Mouse (Mus musculus) liver, embryonic 13.5 days (tissue): Measurements from ENCODE around the gene Rasl12. TPM values are rescaled to one million over a fixed set of nuclear protein-coding genes. Genes with fewer than 3 reads are reported as not detected.

Source experiments
- ATAC-seq: fragments of 200-750 bp; cut with Nextera tagmentation; 2 replicates; pipeline ENCODE4 v1.8.0; 2017; ENCODE audit warnings: low read depth, mild to moderate bottlenecking, moderate number of reproducible peaks, moderate library complexity
- DNase-seq: peaks from one replicate; pipeline ENCODE4 v3.0.0; 2022
- H3K27ac ChIP-seq: fragments of 300-500 bp; sonication (generic); 2 replicates; pipeline ENCODE4 v1.5.1; 2015; ENCODE audit warnings: moderate library complexity, mild to moderate bottlenecking, inconsistent platforms
- H3K27me3 ChIP-seq: fragments of 300-500 bp; sonication (generic); 2 replicates; pipeline ENCODE4 v1.6.1; 2015; ENCODE audit warnings: mild to moderate bottlenecking, inconsistent platforms
- H3K36me3 ChIP-seq: fragments of 300-500 bp; sonication (generic); 2 replicates; pipeline ENCODE4 v1.6.1; 2015; ENCODE audit warnings: mild to moderate bottlenecking, inconsistent platforms
- H3K4me1 ChIP-seq: fragments of 300-500 bp; sonication (generic); replicated peaks from 2 replicates; pipeline ENCODE4 v1.6.1; 2015; ENCODE audit warnings: inconsistent platforms
- H3K4me2 ChIP-seq: fragments of 300-500 bp; sonication (generic); 2 replicates; pipeline ENCODE4 v1.6.1; 2015; ENCODE audit warnings: inconsistent platforms, mild to moderate bottlenecking, moderate library complexity
- H3K4me3 ChIP-seq: fragments of 300-500 bp; sonication (generic); replicated peaks from 2 replicates; pipeline ENCODE4 v1.5.1; 2015; ENCODE audit warnings: mild to moderate bottlenecking, inconsistent platforms
- H3K9ac ChIP-seq: fragments of 300-500 bp; sonication (generic); 2 replicates; pipeline ENCODE4 v1.6.1; 2015; ENCODE audit warnings: mild to moderate bottlenecking, inconsistent platforms
- H3K9me3 ChIP-seq: fragments of 300-500 bp; sonication (generic); replicated peaks from 2 replicates; pipeline ENCODE4 v1.6.1; 2016; ENCODE audit warnings: inconsistent platforms
- WGBS: fragments of 180-500 bp; shearing (Covaris S2); methylation state at CpG from one replicate; pipeline ENCODE4 v1.1.7; 2015; ENCODE audit not compliant: insufficient replicate concordance; 5-methylcytosine and 5-hydroxymethylcytosine counted together
- polyA plus RNA-seq: library from polyadenylated mRNA; unstranded; fragments of >200 nt; fragmentation: Nextera tagmentation; extraction: Ambion mirVana; gene quantifications from 2 replicates; pipeline ENCODE4 v1.2.1, GENCODE M21; 2015

Gene Rasl12
- polyA plus RNA-seq, 1 experiment from 2014 or later: 0.22 TPM

DNA sequence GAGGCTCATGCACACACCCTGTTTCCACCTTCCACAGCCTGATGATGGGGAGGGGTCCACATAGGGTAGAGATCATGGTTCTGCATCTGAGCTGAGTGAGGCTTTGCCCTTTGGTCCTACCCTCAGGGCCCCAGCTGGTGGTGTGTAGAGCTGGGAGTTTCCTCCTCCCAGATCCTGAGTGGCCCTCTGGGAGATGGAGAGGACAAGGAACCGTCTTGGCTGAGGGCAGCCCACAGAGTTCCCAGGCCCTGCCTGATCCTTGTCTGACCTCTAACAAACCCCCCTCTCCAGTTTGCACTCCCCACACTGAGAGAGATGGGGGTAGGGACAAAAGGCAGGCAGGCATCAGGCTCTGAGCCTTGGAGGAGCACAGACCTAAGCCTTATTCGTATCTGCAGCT is 3.9 kb upstream of the Rasl12 start:
- DNase-seq: no peak
- no peaks in the 10 kb centered on the region for H3K9me3 ChIP-seq
- peaks cover 36% of the 10 kb centered on the region for H3K27me3 ChIP-seq
- no peak overlapping the region for H3K9ac ChIP-seq
- H3K4me3 ChIP-seq: no peak overlapping the region
- no peak for ATAC-seq
- no peaks in the 10 kb centered on the region for H3K36me3 ChIP-seq
- no peak overlapping the region for H3K27ac ChIP-seq
- 71% methylated on average over 2 of the region's 2 CpGs for WGBS
- H3K4me2 ChIP-seq: no peak overlapping the region
- H3K4me1 ChIP-seq: peaks cover 18% of the 10 kb centered on the region

- Histone ChIP-seq H3K36me3 (no peaks in the 10 kb centered on the region), H3K27me3 (no peaks in the 10 kb centered on the region), H3K9ac (no peak overlapping the region), H3K4me3 (no peak overlapping the region), H3K27ac (no peak overlapping the region), H3K4me2 (no peak overlapping the region), H3K9me3 (no peaks in the 10 kb centered on the region), H3K4me1 (peaks cover 10% of the 10 kb centered on the region)
- DNase-seq: no peak
- WGBS: 79% methylated on average over 6 of the region's 6 CpGs
- ATAC-seq: no peak
Observed at GRCm38 (mm10) chr9:65399934-65400333, 1.6 kb downstream of the Rasl12 start.

DNA sequence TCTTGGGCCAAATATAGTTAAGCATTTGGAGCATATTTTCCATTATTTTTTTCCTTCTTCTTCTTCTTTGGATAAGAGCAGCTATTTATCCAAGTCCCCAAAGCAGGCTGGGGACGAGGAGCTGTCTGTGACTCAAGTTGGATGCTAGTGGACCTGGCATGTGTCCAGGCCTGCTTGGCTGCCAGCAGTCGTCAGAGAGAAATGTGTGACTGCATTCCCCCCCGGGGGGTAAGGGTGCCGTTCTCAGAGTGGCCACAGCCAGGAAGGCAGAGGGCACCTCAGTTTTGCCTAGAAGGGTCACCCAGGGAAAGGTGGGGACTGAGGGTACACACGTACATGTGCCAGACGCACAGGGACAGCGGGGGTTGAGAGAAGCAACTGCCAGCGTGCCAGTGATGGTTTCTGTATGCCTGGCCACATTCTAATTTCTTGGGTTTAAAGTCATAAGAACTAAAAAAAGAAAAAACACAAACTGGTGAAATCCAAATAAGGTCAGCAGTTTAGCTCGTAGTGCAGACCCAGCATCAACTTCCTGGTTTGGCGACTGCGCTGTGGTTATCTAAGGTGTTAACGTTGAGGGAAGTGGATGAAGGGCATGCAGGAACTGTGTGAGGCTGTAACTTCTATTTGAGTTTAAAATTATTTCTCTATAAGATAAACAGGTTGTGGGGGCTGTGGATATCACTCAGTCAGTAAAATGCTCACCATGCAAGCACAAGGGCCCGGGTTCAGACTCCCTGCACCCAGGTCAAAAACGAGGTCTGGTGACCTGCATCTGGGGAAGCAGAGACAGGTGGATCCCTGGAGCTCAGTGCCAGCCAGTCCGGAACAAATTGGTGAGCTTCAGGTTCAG is 6.3 kb downstream of the Rasl12 start:
- Histone ChIP-seq H3K27ac (no peak overlapping the region), H3K4me2 (no peak overlapping the region), H3K9me3 (no peaks in the 10 kb centered on the region), H3K4me3 (no peak overlapping the region), H3K36me3 (no peaks in the 10 kb centered on the region), H3K9ac (no peak overlapping the region), H3K27me3 (no peaks in the 10 kb centered on the region), H3K4me1 (0 out of 2 replicates have a peak, but pooled peaks cover 6% of the 10 kb centered on the region)
- ATAC-seq (no peak), DNase-seq (no peak)
- 53% methylated on average over 15 of the region's 15 CpGs for WGBS

- no peaks in the 10 kb centered on the region for H3K9me3 ChIP-seq
- no peak for DNase-seq
- no peak overlapping the region for H3K4me2 ChIP-seq
- ATAC-seq: no peak
- H3K27ac ChIP-seq: no peak overlapping the region
- no peaks in the 10 kb centered on the region for H3K36me3 ChIP-seq
- H3K4me3 ChIP-seq: no peak overlapping the region
- H3K4me1 ChIP-seq: 0 out of 2 replicates have a peak, but pooled peaks cover 6% of the 10 kb centered on the region
- no peak overlapping the region for H3K9ac ChIP-seq
- no peaks in the 10 kb centered on the region for H3K27me3 ChIP-seq
- 71% methylated on average over 2 of the region's 2 CpGs for WGBS
Observed at GRCm38 (mm10) chr9:65405184-65405449, 6.8 kb downstream of the Rasl12 start.

DNA sequence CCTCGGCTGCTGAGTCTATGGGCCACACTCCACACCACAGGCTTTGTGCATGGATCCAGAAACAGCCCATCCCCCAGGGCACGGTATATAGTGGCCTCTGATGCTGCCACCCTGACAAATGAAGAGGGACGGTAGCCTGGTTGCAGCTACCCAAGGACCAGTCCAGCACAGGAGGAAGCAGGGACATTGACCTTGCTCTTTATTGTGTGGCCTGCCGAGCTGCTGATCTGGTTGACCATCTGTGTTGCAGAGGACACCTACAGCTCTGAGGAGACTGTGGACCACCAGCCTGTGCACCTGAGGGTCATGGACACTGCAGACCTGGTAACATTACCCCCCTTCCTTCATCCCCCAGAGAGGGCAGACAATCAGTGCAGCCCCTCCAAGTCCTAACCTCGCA is 9.0 kb downstream of the Rasl12 start:
- H3K4me1 ChIP-seq: 0 out of 2 replicates have a peak, but pooled peaks cover 6% of the 10 kb centered on the region
- ATAC-seq (no peak), DNase-seq (no peak)
- no peak overlapping the region for H3K9ac ChIP-seq
- H3K27me3 ChIP-seq: no peaks in the 10 kb centered on the region
- no peak overlapping the region for H3K4me2 ChIP-seq
- no peaks in the 10 kb centered on the region for H3K9me3 ChIP-seq
- H3K36me3 ChIP-seq: no peaks in the 10 kb centered on the region
- H3K27ac ChIP-seq: no peak overlapping the region
- WGBS: 71% methylated on average over 5 of the region's 5 CpGs
- no peak overlapping the region for H3K4me3 ChIP-seq

- no peaks in the 10 kb centered on the region for H3K9me3 ChIP-seq
- no peak overlapping the region for H3K9ac ChIP-seq
- H3K4me2 ChIP-seq: no peak overlapping the region
- H3K27me3 ChIP-seq: no peaks in the 10 kb centered on the region
- 0 out of 2 replicates have a peak, but pooled peaks cover 6% of the 10 kb centered on the region for H3K4me1 ChIP-seq
- H3K36me3 ChIP-seq: no peaks in the 10 kb centered on the region
- no peak for ATAC-seq
- DNase-seq: no peak
- H3K27ac ChIP-seq: no peak overlapping the region
- 52% methylated on average over 3 of the region's 3 CpGs for whole genome bisulfite sequencing
- H3K4me3 ChIP-seq: no peak overlapping the region
Observed at GRCm38 (mm10) chr9:65407861-65408260, 9.6 kb downstream of the Rasl12 start.

DNA sequence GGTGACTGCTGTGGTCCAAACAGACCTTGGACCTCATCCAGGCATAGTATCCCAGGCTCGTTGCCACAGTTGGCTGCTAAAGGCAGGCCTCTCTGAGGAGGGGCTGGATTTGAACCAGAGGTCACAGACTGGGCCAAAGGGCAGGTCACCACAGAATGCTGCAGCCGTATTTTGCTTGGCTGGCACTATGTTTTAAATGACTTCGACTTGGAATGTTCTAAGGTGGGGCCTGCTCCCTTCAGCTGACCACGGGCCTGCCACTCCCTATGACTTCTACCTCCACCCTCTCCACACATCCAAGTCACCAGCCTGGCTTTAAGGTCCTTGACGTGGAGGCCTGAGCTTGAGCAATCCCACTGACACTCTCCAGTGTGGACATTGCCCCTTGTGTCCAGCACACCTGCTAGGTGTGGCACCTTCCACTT is 10.6 kb downstream of the Rasl12 start:
- 0 out of 2 replicates have a peak, but pooled peaks cover 6% of the 10 kb centered on the region for H3K4me1 ChIP-seq
- WGBS: 54% methylated on average over 5 of the region's 5 CpGs
- H3K27ac ChIP-seq: no peak overlapping the region
- H3K9me3 ChIP-seq: no peaks in the 10 kb centered on the region
- ATAC-seq (0 out of 2 replicates have a peak, but pooled peaks have one; percentile 36), DNase-seq (no peak)
- H3K27me3 ChIP-seq: no peaks in the 10 kb centered on the region
- no peaks in the 10 kb centered on the region for H3K36me3 ChIP-seq
- H3K4me2 ChIP-seq: no peak overlapping the region
- no peak overlapping the region for H3K9ac ChIP-seq
- H3K4me3 ChIP-seq: no peak overlapping the region

DNA sequence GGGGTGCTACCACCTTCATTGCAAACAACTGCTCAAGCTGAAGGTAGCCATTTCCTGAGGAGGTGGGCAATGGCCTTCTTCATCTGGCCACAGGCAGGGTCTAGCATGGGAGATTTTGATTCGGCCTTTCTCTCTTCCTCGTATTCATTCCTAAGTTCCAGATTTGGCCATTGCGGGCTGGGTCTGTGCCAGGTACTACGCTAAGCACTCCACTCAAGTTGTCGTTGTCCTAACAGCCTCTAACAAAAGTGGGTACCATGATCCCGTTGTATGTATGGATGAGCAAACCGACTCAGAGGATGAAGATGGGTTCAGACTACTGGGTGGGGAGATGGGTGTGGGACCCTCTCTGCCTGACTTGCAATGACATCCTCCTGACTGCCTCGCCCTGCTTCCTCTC is 12.1 kb downstream of the Rasl12 start:
- Histone ChIP-seq H3K27me3 (no peaks in the 10 kb centered on the region), H3K4me2 (no peak overlapping the region), H3K4me3 (no peak overlapping the region), H3K4me1 (0 out of 2 replicates have a peak, but pooled peaks cover 6% of the 10 kb centered on the region), H3K9me3 (no peaks in the 10 kb centered on the region), H3K36me3 (no peaks in the 10 kb centered on the region), H3K27ac (no peak overlapping the region), H3K9ac (no peak overlapping the region)
- ATAC-seq: no peak
- WGBS: 76% methylated on average over 8 of the region's 8 CpGs
- no peak for DNase-seq

DNA sequence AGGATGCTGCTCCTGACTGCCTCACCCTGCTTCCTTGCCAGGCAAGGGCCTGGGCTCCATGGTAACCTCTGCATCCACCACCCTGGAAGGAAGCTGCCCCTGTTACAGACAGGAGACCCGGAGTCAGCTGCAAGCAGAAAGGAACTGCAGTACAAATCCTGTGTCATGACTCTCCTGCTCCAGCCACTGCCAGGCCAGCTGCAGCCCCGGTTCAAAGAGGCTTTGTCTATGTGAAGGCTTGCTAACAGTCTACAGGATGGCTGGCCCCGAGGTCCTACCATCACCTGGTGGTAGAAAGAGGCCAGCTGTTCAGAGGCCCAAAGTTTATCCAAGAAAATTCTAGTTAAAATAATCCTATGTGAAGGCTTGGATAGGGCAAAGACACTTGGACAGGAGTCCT is 13.0 kb downstream of the Rasl12 start:
- Histone ChIP-seq H3K4me2 (no peak overlapping the region), H3K27me3 (no peaks in the 10 kb centered on the region), H3K4me3 (no peak overlapping the region), H3K9me3 (no peaks in the 10 kb centered on the region), H3K9ac (no peak overlapping the region), H3K36me3 (no peaks in the 10 kb centered on the region), H3K4me1 (0 out of 2 replicates have a peak, but pooled peaks cover 6% of the 10 kb centered on the region), H3K27ac (no peak overlapping the region)
- no peak for DNase-seq
- 50% methylated on average over 3 of the region's 3 CpGs for WGBS
- ATAC-seq: no peak

- DNase-seq (no peak), ATAC-seq (no peak)
- Histone ChIP-seq H3K4me1 (no peaks in the 10 kb centered on the region), H3K9me3 (no peaks in the 10 kb centered on the region), H3K9ac (no peak overlapping the region), H3K27me3 (no peaks in the 10 kb centered on the region), H3K36me3 (no peaks in the 10 kb centered on the region), H3K27ac (no peak overlapping the region), H3K4me2 (no peak overlapping the region), H3K4me3 (no peak overlapping the region)
- WGBS: 48% methylated on average over 3 of the region's 3 CpGs
Observed at GRCm38 (mm10) chr9:65417738-65418137, 19.4 kb downstream of the Rasl12 start.

GRCm38 (mm10) chr9:65419633-65420032 is 21.3 kb downstream of the Rasl12 start:
- Histone ChIP-seq H3K4me3 (no peak overlapping the region), H3K4me1 (no peaks in the 10 kb centered on the region), H3K27ac (no peak overlapping the region), H3K9me3 (no peaks in the 10 kb centered on the region), H3K9ac (no peak overlapping the region), H3K27me3 (no peaks in the 10 kb centered on the region), H3K36me3 (no peaks in the 10 kb centered on the region), H3K4me2 (no peak overlapping the region)
- WGBS: 51% methylated on average over 3 of the region's 3 CpGs
- ATAC-seq: no peak
- DNase-seq: no peak
